Mouse (Mus musculus) lung, adult 2 months (tissue): ENCODE results near the gene Hdac9. TPM values are rescaled to one million over a fixed set of nuclear protein-coding genes. Genes with fewer than 3 reads are reported as not detected.

Source experiments
- DNase-seq: peaks from one replicate; pipeline ENCODE4 v3.0.0; 2022
- H3K4me1 ChIP-seq: fragments of 200-500 bp; 2 replicates; pipeline ENCODE4 v1.6.1; 2011; ENCODE audit warnings: low read length; ENCODE audit not compliant: control insufficient read depth, insufficient read depth
- H3K4me3 ChIP-seq: fragments of 200-500 bp; replicated peaks from 2 replicates; pipeline ENCODE3; 2011; ENCODE audit warnings: low read depth, mild to moderate bottlenecking, control low read depth, low read length; ENCODE audit errors: extremely low read depth
- CTCF ChIP-seq: fragments of 200-500 bp; IDR thresholded peaks from 2 replicates; pipeline ENCODE4 v1.5.1; 2011; ENCODE audit warnings: mild to moderate bottlenecking, low read length, control low read depth; ENCODE audit not compliant: insufficient read depth
- POLR2A ChIP-seq: fragments of 200-500 bp; IDR thresholded peaks from 2 replicates; pipeline ENCODE4 v1.6.1; 2011; ENCODE audit warnings: low read depth, mild to moderate bottlenecking, control low read depth, low read length, borderline replicate concordance; ENCODE audit errors: extremely low read depth
- WGBS: fragments of 180-500 bp; shearing (Covaris S2); methylation state at CpG from one replicate; pipeline ENCODE4 v1.1.7; 2018; 5-methylcytosine and 5-hydroxymethylcytosine counted together
- polyA plus RNA-seq: library from polyadenylated mRNA; depleted of rRNA; stranded (reverse); fragments of >200 nt; gene quantifications from 2 replicates; pipeline ENCODE4 v1.2.3, GENCODE M21; 2012

The Hdac9 gene
- polyA plus RNA-seq, 1 experiment = 4.8 TPM

GRCm38 (mm10) chr12:34155740-34156139 is 761.2 kb downstream of the Hdac9 start:
- TF ChIP-seq CTCF (no peak), POLR2A (no peak)
- no peak for DNase-seq
- Histone ChIP-seq H3K4me3 (no peak overlapping the region), H3K4me1 (no peaks in the 10 kb centered on the region)
- whole genome bisulfite sequencing = 60% methylated on average over 5 of the region's 5 CpGs

GRCm38 (mm10) chr12:34154757-34155156 is 762.1 kb downstream of the Hdac9 start:
- DNase-seq = no peak
- Histone ChIP-seq H3K4me3 (no peak overlapping the region), H3K4me1 (no peaks in the 10 kb centered on the region)
- TF ChIP-seq CTCF = no peak
- TF ChIP-seq POLR2A = no peak
- 51% methylated on average over 3 of the region's 3 CpGs for WGBS

GRCm38 (mm10) chr12:34151336-34151735 is 765.6 kb downstream of the Hdac9 start:
- no peaks in the 10 kb centered on the region for H3K4me1 ChIP-seq
- TF ChIP-seq POLR2A = no peak
- TF ChIP-seq CTCF = no peak
- no peak overlapping the region for H3K4me3 ChIP-seq
- 44% methylated on average over 3 of the region's 3 CpGs for WGBS
- DNase-seq = no peak

- no peak for DNase-seq
- no peak overlapping the region for H3K4me3 ChIP-seq
- WGBS = 61% methylated on average over 2 of the region's 2 CpGs
Measured at GRCm38 (mm10) chr12:34142743-34143142, 774.2 kb downstream of the Hdac9 start.

GRCm38 (mm10) chr12:34113336-34113735 is 803.6 kb downstream of the Hdac9 start:
- Histone ChIP-seq H3K4me3 (no peak overlapping the region), H3K4me1 (no peaks in the 10 kb centered on the region)
- no peak for DNase-seq
- TF ChIP-seq CTCF (no peak), POLR2A (no peak)
- WGBS = 17% methylated on average over 1 of the region's 1 CpGs

More at GRCm38 (mm10) chr12:34142743-34143142, 774.2 kb downstream of the Hdac9 start:
- no peak for TF ChIP-seq CTCF
- H3K4me1 ChIP-seq = no peaks in the 10 kb centered on the region

- TF ChIP-seq CTCF = no peak
- Histone ChIP-seq H3K4me1 (no peaks in the 10 kb centered on the region), H3K4me3 (no peak overlapping the region)
- 61% methylated on average over 4 of the region's 4 CpGs for WGBS
- DNase-seq = no peak
Measured at GRCm38 (mm10) chr12:34092953-34093352, 823.9 kb downstream of the Hdac9 start.

GRCm38 (mm10) chr12:34091851-34092250 is 825.0 kb downstream of the Hdac9 start:
- DNase-seq = no peak
- 73% methylated on average over 1 of the region's 1 CpGs for WGBS
- no peaks in the 10 kb centered on the region for H3K4me1 ChIP-seq
- H3K4me3 ChIP-seq = no peak overlapping the region
- TF ChIP-seq POLR2A (no peak), CTCF (no peak)

- Histone ChIP-seq H3K4me3 (no peak overlapping the region), H3K4me1 (no peaks in the 10 kb centered on the region)
- no peak for TF ChIP-seq POLR2A
- TF ChIP-seq CTCF = no peak
- WGBS = 83% methylated on average over 2 of the region's 2 CpGs
- DNase-seq = no peak
Measured at GRCm38 (mm10) chr12:34087292-34087942, 829.5 kb downstream of the Hdac9 start.

- no peaks in the 10 kb centered on the region for H3K4me1 ChIP-seq
- no peak for TF ChIP-seq CTCF
- TF ChIP-seq POLR2A = no peak
Measured at GRCm38 (mm10) chr12:34076981-34077380, 839.9 kb downstream of the Hdac9 start.

GRCm38 (mm10) chr12:34075805-34076509 is 840.9 kb downstream of the Hdac9 start:
- no peak for DNase-seq
- H3K4me1 ChIP-seq = no peaks in the 10 kb centered on the region
- no peak overlapping the region for H3K4me3 ChIP-seq
- 65% methylated on average over 9 of the region's 9 CpGs for WGBS
- TF ChIP-seq POLR2A (no peak), CTCF (no peak)

More at GRCm38 (mm10) chr12:34076981-34077380, 839.9 kb downstream of the Hdac9 start:
- WGBS = 89% methylated on average over 2 of the region's 2 CpGs
- DNase-seq = no peak
- no peak overlapping the region for H3K4me3 ChIP-seq
